Comparison of ENCODE assay signal across 9 mouse cellular contexts in genomic region chr17:24507129-24507664, GRCm38 (mm10). TPM values are rescaled to one million over a fixed set of nuclear protein-coding genes. Genes with fewer than 3 reads are reported as not detected.
DNase-seq lines count a peak whose midpoint lies in the region; ATAC-seq and TF ChIP-seq lines count a peak whose summit lies in the region.
"Had no signal": no experiment of that assay in that cellular context is flagged by ENCODE, and none has a peak within 500 bp of the region (broad histone marks: within the 10 kb centered on the region; RNA-seq: fewer than 3 reads in every experiment).

No protein-coding gene starts in this region.

- TF ChIP-seq CTCF in liver, postnatal 0 days (IDR thresholded peaks at IDR 0.05; ENCODE audit: low read depth): no peak

- peaks cover 13% of the 10 kb centered on the region for H3K4me1 ChIP-seq in heart, embryonic 10.5 days
- peaks cover 16% of the 10 kb centered on the region; the same call in 1 of the 2 replicates for H3K4me1 ChIP-seq in megakaryocyte, embryonic 14.5 days
- peaks cover 12% of the 10 kb centered on the region for H3K4me1 ChIP-seq in hindbrain, embryonic 12.5 days
- H3K4me1 ChIP-seq in liver, postnatal 0 days (ENCODE audit: insufficient read depth): 0 out of 2 replicates have a peak, but pooled peaks cover 3% of the 10 kb centered on the region

- H3K4me2 ChIP-seq in hindbrain, embryonic 12.5 days (replicated peaks): no peak overlapping the region
- peak overlapping the region; percentile 58 for H3K4me2 ChIP-seq in liver, postnatal 0 days (ENCODE audit: low read depth, low read length)

- no peak for ATAC-seq in megakaryocyte, adult 5-6 weeks (ENCODE audit: poor library complexity, severe bottlenecking)
- ATAC-seq in hindbrain, embryonic 12.5 days (ENCODE audit: low FRiP score): 0 out of 2 replicates have a peak, but pooled peaks have one; percentile 23
- peak; percentile 71 for ATAC-seq in liver, postnatal 0 days

- no peak for TF ChIP-seq EP300 in liver, postnatal 0 days (IDR thresholded peaks at IDR 0.05; ENCODE audit: low read depth)

- no peaks in the 10 kb centered on the region for H3K9me3 ChIP-seq in heart, embryonic 10.5 days
- no peaks in the 10 kb centered on the region for H3K9me3 ChIP-seq in megakaryocyte, embryonic 14.5 days
- H3K9me3 ChIP-seq in hindbrain, embryonic 12.5 days (replicated peaks): no peaks in the 10 kb centered on the region
- no peaks in the 10 kb centered on the region for H3K9me3 ChIP-seq in liver, postnatal 0 days (ENCODE audit: low read length)

- peaks cover 57% of the 10 kb centered on the region for H3K36me3 ChIP-seq in heart, embryonic 10.5 days
- H3K36me3 ChIP-seq in megakaryocyte, embryonic 14.5 days (replicated peaks; ENCODE audit: low read length): peaks cover 78% of the 10 kb centered on the region
- peaks cover 82% of the 10 kb centered on the region for H3K36me3 ChIP-seq in hindbrain, embryonic 12.5 days
- peaks cover 39% of the 10 kb centered on the region for H3K36me3 ChIP-seq in liver, postnatal 0 days (replicated peaks; ENCODE audit: insufficient read depth, low read length)

- no peak overlapping the region for H3K27ac ChIP-seq in heart, embryonic 10.5 days
- H3K27ac ChIP-seq in hindbrain, embryonic 12.5 days: no peak overlapping the region
- H3K27ac ChIP-seq in liver, postnatal 0 days (ENCODE audit: low read depth): no peak overlapping the region
- H3K27ac ChIP-seq: macrophage had no signal

- DNase-seq in heart, embryonic 10.5 days (ENCODE audit: low spot score): no peak
- no peak for DNase-seq in heart, postnatal 14 days
- DNase-seq in liver, postnatal 0 days: no peak
- no peak for DNase-seq in MN1 (ENCODE audit: low spot score)
- DNase-seq in layer of hippocampus, adult 9-11 months: no peak

- peaks cover 49% of the 10 kb centered on the region for H3K27me3 ChIP-seq in heart, embryonic 10.5 days (ENCODE audit: insufficient read depth, poor library complexity, severe bottlenecking)
- H3K27me3 ChIP-seq in megakaryocyte, embryonic 14.5 days (replicated peaks): peaks cover 23% of the 10 kb centered on the region
- H3K27me3 ChIP-seq in hindbrain, embryonic 12.5 days: 0 out of 2 replicates have a peak, but pooled peaks cover 4% of the 10 kb centered on the region
- no peaks in the 10 kb centered on the region for H3K27me3 ChIP-seq in liver, postnatal 0 days (ENCODE audit: insufficient read depth, low read length)

- intact Hi-C loops in heart, postnatal 14 days (cut with DNase I): no loop called here

- H3K4me3 ChIP-seq in heart, embryonic 10.5 days: peak overlapping the region; percentile 49
- H3K4me3 ChIP-seq in megakaryocyte, embryonic 14.5 days (replicated peaks): peak overlapping the region; percentile 33
- no peak overlapping the region for H3K4me3 ChIP-seq in hindbrain, embryonic 12.5 days
- H3K4me3 ChIP-seq in liver, postnatal 0 days (ENCODE audit: low read depth, low read length): no peak overlapping the region

- 0 out of 2 replicates have a peak overlapping the region, but pooled peaks have one; percentile 8 for H3K9ac ChIP-seq in hindbrain, embryonic 12.5 days
- no peak overlapping the region for H3K9ac ChIP-seq in liver, postnatal 0 days (replicated peaks)

- 40% methylated on average over 19 of the region's 19 CpGs for WGBS in heart, embryonic 10.5 days
- whole genome bisulfite sequencing in hindbrain, embryonic 12.5 days: 44% methylated on average over 19 of the region's 19 CpGs
- WGBS in liver, postnatal 0 days (ENCODE audit: insufficient replicate concordance): 50% methylated on average over 19 of the region's 19 CpGs

RNA-seq across cellular contexts. Expression of gene Caskin1, which starts 18.8 kb away (rescaled TPM):
- 0.71 and 1.4 TPM in 2 replicates for polyA plus RNA-seq in heart, embryonic 10.5 days (2016; fragmentation: Nextera tagmentation; extraction: Ambion mirVana)
- under 1 TPM; 0.10 to 0.43 TPM for total RNA-seq in heart, postnatal 14 days (2021)
- not detected in 2 replicates for polyA plus RNA-seq in megakaryocyte, embryonic 14.5 days (2012; ENCODE audit: insufficient read depth, low replicate concordance)
- total RNA-seq in megakaryocyte, adult 5-6 weeks (2015): not detected in 2 replicates
- total RNA-seq in megakaryocyte, adult 5-6 weeks (2017): not detected in 2 replicates
- polyA plus RNA-seq in hindbrain, embryonic 12.5 days (2016; fragmentation: Nextera tagmentation; extraction: Ambion mirVana): 24.2 and 25.0 TPM in 2 replicates
- not detected in 2 replicates for polyA plus RNA-seq in liver, postnatal 0 days (2015; fragmentation: Nextera tagmentation; extraction: Ambion mirVana)
- polyA plus RNA-seq: macrophage had no signal

RNA-seq across cellular contexts. Expression of gene Traf7, which starts 20.5 kb away (rescaled TPM):
- polyA plus RNA-seq in heart, embryonic 10.5 days (2016; fragmentation: Nextera tagmentation; extraction: Ambion mirVana): 93.5 and 95.9 TPM in 2 replicates
- 10 to 100 TPM; 57.2 to 65.5 TPM for total RNA-seq in heart, postnatal 14 days (2021)
- polyA plus RNA-seq in megakaryocyte, embryonic 14.5 days (2012; ENCODE audit: insufficient read depth, low replicate concordance): 122 and 123 TPM in 2 replicates
- total RNA-seq in megakaryocyte, adult 5-6 weeks (2015): 46.4 and 48.1 TPM in 2 replicates
- 81.3 and 82.8 TPM in 2 replicates for total RNA-seq in megakaryocyte, adult 5-6 weeks (2017)
- polyA plus RNA-seq in hindbrain, embryonic 12.5 days (2016; fragmentation: Nextera tagmentation; extraction: Ambion mirVana): 86.5 and 87.0 TPM in 2 replicates
- polyA plus RNA-seq in liver, postnatal 0 days (2015; fragmentation: Nextera tagmentation; extraction: Ambion mirVana): 14.1 and 17.2 TPM in 2 replicates

RNA-seq across cellular contexts. Expression of gene Rab26, which starts 26.8 kb away (rescaled TPM):
- polyA plus RNA-seq in heart, embryonic 10.5 days (2016; fragmentation: Nextera tagmentation; extraction: Ambion mirVana): 1.3 and 2.3 TPM in 2 replicates
- under 1 TPM; 0.19 to 0.34 TPM for total RNA-seq in heart, postnatal 14 days (2021)
- not detected in 2 replicates for polyA plus RNA-seq in megakaryocyte, embryonic 14.5 days (2012; ENCODE audit: insufficient read depth, low replicate concordance)
- 0.42 and 0.57 TPM in 2 replicates for total RNA-seq in megakaryocyte, adult 5-6 weeks (2015)
- total RNA-seq in megakaryocyte, adult 5-6 weeks (2017): 0.95 and 1.1 TPM in 2 replicates
- 2.1 and 2.8 TPM in 2 replicates for polyA plus RNA-seq in hindbrain, embryonic 12.5 days (2016; fragmentation: Nextera tagmentation; extraction: Ambion mirVana)
- polyA plus RNA-seq in liver, postnatal 0 days (2015; fragmentation: Nextera tagmentation; extraction: Ambion mirVana): 0.45 and 0.81 TPM in 2 replicates
- polyA plus RNA-seq: macrophage had no signal

RNA-seq across cellular contexts. Expression of gene Mlst8, which starts 28.3 kb away (rescaled TPM):
- 22.3 and 22.7 TPM in 2 replicates for polyA plus RNA-seq in heart, embryonic 10.5 days (2016; fragmentation: Nextera tagmentation; extraction: Ambion mirVana)
- 10 to 100 TPM in 1 of 2 experiments, 1 to 10 TPM in 1; 10.0 to 10.8 TPM for total RNA-seq in heart, postnatal 14 days (2021)
- polyA plus RNA-seq in megakaryocyte, embryonic 14.5 days (2012; ENCODE audit: insufficient read depth, low replicate concordance): 2.3 and 3.7 TPM in 2 replicates
- 12.5 and 14.6 TPM in 2 replicates for total RNA-seq in megakaryocyte, adult 5-6 weeks (2015)
- total RNA-seq in megakaryocyte, adult 5-6 weeks (2017): 42.3 and 43.2 TPM in 2 replicates
- polyA plus RNA-seq in hindbrain, embryonic 12.5 days (2016; fragmentation: Nextera tagmentation; extraction: Ambion mirVana): 35.2 and 36.9 TPM in 2 replicates
- polyA plus RNA-seq in liver, postnatal 0 days (2015; fragmentation: Nextera tagmentation; extraction: Ambion mirVana): 6.2 and 8.1 TPM in 2 replicates

RNA-seq across cellular contexts. Expression of gene Bricd5, which starts 33.5 kb away (rescaled TPM):
- polyA plus RNA-seq in heart, embryonic 10.5 days (2016; fragmentation: Nextera tagmentation; extraction: Ambion mirVana): 0.48 and 0.69 TPM in 2 replicates
- under 1 TPM in 1 of 2 experiments, not detected in 1; 0.38 TPM for total RNA-seq in heart, postnatal 14 days (2021)
- not detected in 2 replicates for polyA plus RNA-seq in megakaryocyte, embryonic 14.5 days (2012; ENCODE audit: insufficient read depth, low replicate concordance)
- total RNA-seq in megakaryocyte, adult 5-6 weeks (2015): 0.75 TPM in 1 of 2 replicates, not detected in the other
- total RNA-seq in megakaryocyte, adult 5-6 weeks (2017): 0.26 TPM in 1 of 2 replicates, not detected in the other
- polyA plus RNA-seq in hindbrain, embryonic 12.5 days (2016; fragmentation: Nextera tagmentation; extraction: Ambion mirVana): 1.2 TPM in 1 of 2 replicates, not detected in the other
- polyA plus RNA-seq in liver, postnatal 0 days (2015; fragmentation: Nextera tagmentation; extraction: Ambion mirVana): not detected in 2 replicates
- polyA plus RNA-seq: macrophage had no signal

Comparison
In these comparisons a context has a peak if more than half of its experiments do, and no peak if none do; other contexts are left out.
1. H3K4me3 ChIP-seq: peak in heart, embryonic 10.5 days (single experiment) and megakaryocyte, embryonic 14.5 days (single experiment); none in hindbrain, embryonic 12.5 days (single experiment) and liver, postnatal 0 days (single experiment).
2. RNA of gene Caskin1, which starts 18.8 kb away (polyA plus RNA-seq): 24.2 to 25.0 TPM in hindbrain, embryonic 12.5 days; 0.71 to 1.4 TPM in heart, embryonic 10.5 days, not detected in liver, postnatal 0 days and not detected in megakaryocyte, embryonic 14.5 days; every median in the first group is over 10 times any median in the second.